Mouse (Mus musculus) MEL (cell line): ENCODE measurements around the gene Ctsw. TPM values are rescaled to one million over a fixed set of nuclear protein-coding genes. Genes with fewer than 3 reads are reported as not detected.

Experiments used
- DNase-seq: peaks from one replicate; pipeline ENCODE4 v3.0.0; 2011; ENCODE audit warnings: low read depth, low spot score
- H3K27ac ChIP-seq: 2 replicates; pipeline ENCODE4 v1.5.1; 2012; ENCODE audit warnings: low read depth, mild to moderate bottlenecking, control low read depth, low read length, moderate library complexity; ENCODE audit not compliant: control insufficient read depth
- H3K27me3 ChIP-seq, 2 experiments: fragments of 150-350 bp in 1 of 2; sonication (generic) in 1 of 2; 2 replicates each; pipeline ENCODE4 v1.6.1; 2012; ENCODE audit warnings: low read length in 2 of 2, mild to moderate bottlenecking in 2 of 2, improper control_type of control experiment in 1 of 2, moderate library complexity in 1 of 2; ENCODE audit not compliant: insufficient read depth in 2 of 2, control insufficient read depth in 1 of 2
- H3K36me3 ChIP-seq, 2 experiments: 2 replicates each; pipeline ENCODE4 v1.6.1; 2012 to 2014; ENCODE audit warnings: low read length in 2 of 2, improper control_type of control experiment in 1 of 2, inconsistent platforms in 1 of 2, mild to moderate bottlenecking in 1 of 2; ENCODE audit not compliant: insufficient read depth in 2 of 2, control insufficient read depth in 1 of 2
- H3K4me1 ChIP-seq, 2 experiments: fragments of 150-350 bp in 1 of 2; sonication (generic) in 1 of 2; 2 replicates each; pipeline ENCODE4 v1.6.1; 2012; ENCODE audit warnings: low read length in 2 of 2, improper control_type of control experiment in 1 of 2, mild to moderate bottlenecking in 1 of 2; ENCODE audit not compliant: insufficient read depth in 2 of 2, control insufficient read depth in 1 of 2
- H3K4me3 ChIP-seq, 2 experiments: fragments of 150-350 bp in 1 of 2; sonication (generic) in 1 of 2; 2 replicates each; pipeline ENCODE4 v1.5.1; 2012; ENCODE audit warnings: low read depth in 2 of 2, low read length in 2 of 2, mild to moderate bottlenecking in 2 of 2, moderate library complexity in 2 of 2, control low read depth in 1 of 2, improper control_type of control experiment in 1 of 2; ENCODE audit not compliant: control insufficient read depth in 1 of 2, insufficient read depth in 1 of 2
- H3K79me2 ChIP-seq: 2 replicates; pipeline ENCODE4 v1.6.1; 2012; ENCODE audit warnings: mild to moderate bottlenecking, low read length, moderate library complexity; ENCODE audit not compliant: control insufficient read depth, poor library complexity, insufficient read depth
- H3K9ac ChIP-seq: 2 replicates; pipeline ENCODE4 v1.6.1; 2012; ENCODE audit warnings: low read depth, mild to moderate bottlenecking, control low read depth, low read length, moderate library complexity; ENCODE audit not compliant: control insufficient read depth, poor library complexity, severe bottlenecking
- H3K9me3 ChIP-seq: fragments of 150-350 bp; sonication (generic); replicated peaks from 2 replicates; pipeline ENCODE4 v1.6.1; 2012; ENCODE audit warnings: mild to moderate bottlenecking, low read length, improper control_type of control experiment, moderate library complexity; ENCODE audit not compliant: insufficient read depth
- CHD2 ChIP-seq: IDR thresholded peaks from 2 replicates; pipeline ENCODE4 v1.6.1; 2011; ENCODE audit warnings: low read length, improper control_type of control experiment
- CTCF ChIP-seq, 3 experiments: IDR thresholded peaks in 2 of 3; conservative IDR thresholded peaks in 1 of 3; 2 replicates each; pipeline ENCODE4 v1.5.1; 2011 to 2012; ENCODE audit warnings: low read length in 3 of 3, low read depth in 2 of 3, mild to moderate bottlenecking in 2 of 3, improper control_type of control experiment in 1 of 3, inconsistent platforms in 1 of 3, mixed read lengths in 1 of 3, moderate library complexity in 1 of 3; ENCODE audit not compliant: control insufficient read depth in 1 of 3, insufficient read depth in 1 of 3, poor library complexity in 1 of 3, severe bottlenecking in 1 of 3
- EP300 ChIP-seq, 2 experiments: IDR thresholded peaks; 2 replicates each; pipeline ENCODE4 v1.6.1; 2011; ENCODE audit warnings: improper control_type of control experiment in 2 of 2, low read length in 2 of 2, low read depth in 1 of 2, mild to moderate bottlenecking in 1 of 2
- ETS1 ChIP-seq: IDR thresholded peaks from 2 replicates; pipeline ENCODE4 v1.6.1; 2012; ENCODE audit warnings: low read depth, mild to moderate bottlenecking, inconsistent platforms, low read length, improper control_type of control experiment, moderate library complexity
- JUND ChIP-seq: IDR thresholded peaks from 2 replicates; pipeline ENCODE4 v1.6.1; 2011; ENCODE audit warnings: low read depth, mild to moderate bottlenecking, improper control_type of control experiment, low read length
- KAT2A ChIP-seq: conservative IDR thresholded peaks from 2 replicates; pipeline ENCODE4 v1.6.1; 2012; ENCODE audit warnings: low read depth, low read length, improper control_type of control experiment, inconsistent platforms
- MAFK ChIP-seq: IDR thresholded peaks from 2 replicates; pipeline ENCODE4 v1.6.1; 2011; ENCODE audit warnings: low read depth, mild to moderate bottlenecking, low read length, improper control_type of control experiment, borderline replicate concordance
- MEF2A ChIP-seq: IDR thresholded peaks from 2 replicates; pipeline ENCODE4 v1.6.1; 2014; ENCODE audit warnings: low read depth, mild to moderate bottlenecking, inconsistent platforms, low read length, improper control_type of control experiment; ENCODE audit not compliant: poor library complexity, insufficient replicate concordance, severe bottlenecking; ENCODE audit errors: extremely low read depth
- MXI1 ChIP-seq: IDR thresholded peaks from 2 replicates; pipeline ENCODE4 v1.6.1; 2011; ENCODE audit warnings: mild to moderate bottlenecking, low read depth, low read length, improper control_type of control experiment
- MYB ChIP-seq: IDR thresholded peaks from 2 replicates; pipeline ENCODE4 v1.6.1; 2011; ENCODE audit warnings: mild to moderate bottlenecking, low read depth, low read length, improper control_type of control experiment
- MYC ChIP-seq: IDR thresholded peaks from 2 replicates; pipeline ENCODE4 v1.6.1; 2011; ENCODE audit warnings: low read depth, mild to moderate bottlenecking, low read length, improper control_type of control experiment, moderate library complexity
- NRF1 ChIP-seq: IDR thresholded peaks from 2 replicates; pipeline ENCODE4 v1.6.1; 2014; ENCODE audit warnings: low read depth, mild to moderate bottlenecking, inconsistent platforms, low read length, improper control_type of control experiment, moderate library complexity; ENCODE audit not compliant: poor library complexity, insufficient read depth, severe bottlenecking
- POLR2A ChIP-seq, 2 experiments: IDR thresholded peaks; 2 replicates each; pipeline ENCODE4 v1.6.1; 2011 to 2012; ENCODE audit warnings: low read length in 2 of 2, mild to moderate bottlenecking in 2 of 2, control low read depth in 1 of 2, improper control_type of control experiment in 1 of 2, low read depth in 1 of 2, moderate library complexity in 1 of 2; ENCODE audit not compliant: control insufficient read depth in 1 of 2, insufficient read depth in 1 of 2, poor library complexity in 1 of 2
- POLR2AphosphoS2 ChIP-seq: IDR thresholded peaks from 2 replicates; pipeline ENCODE4 v1.6.1; 2011; ENCODE audit warnings: low read length, improper control_type of control experiment
- RAD21 ChIP-seq: IDR thresholded peaks from 2 replicates; pipeline ENCODE4 v1.6.1; 2011; ENCODE audit warnings: mild to moderate bottlenecking, low read depth, low read length, improper control_type of control experiment
- RCOR1 ChIP-seq: IDR thresholded peaks from 2 replicates; pipeline ENCODE4 v1.6.1; 2012; ENCODE audit warnings: low read depth, mild to moderate bottlenecking, inconsistent platforms, low read length, improper control_type of control experiment
- SIN3A ChIP-seq: IDR thresholded peaks from 2 replicates; pipeline ENCODE4 v1.6.1; 2012; ENCODE audit warnings: low read length, improper control_type of control experiment, inconsistent platforms
- SMC3 ChIP-seq: IDR thresholded peaks from 2 replicates; pipeline ENCODE4 v1.6.1; 2011; ENCODE audit warnings: low read depth, low read length, improper control_type of control experiment
- TAL1 ChIP-seq: IDR thresholded peaks from 2 replicates; pipeline ENCODE4 v1.6.1; 2012; ENCODE audit warnings: mild to moderate bottlenecking, inconsistent platforms, low read length, moderate library complexity, mixed read lengths
- USF1 ChIP-seq: IDR thresholded peaks from 2 replicates; pipeline ENCODE4 v1.6.1; 2014; ENCODE audit warnings: low read depth, mild to moderate bottlenecking, inconsistent platforms, low read length, improper control_type of control experiment, moderate library complexity
- ZKSCAN1 ChIP-seq: IDR thresholded peaks from 2 replicates; pipeline ENCODE4 v1.6.1; 2012; ENCODE audit warnings: low read depth, mild to moderate bottlenecking, inconsistent platforms, low read length, improper control_type of control experiment, moderate library complexity
- polyA plus RNA-seq, 2 experiments: library from polyadenylated mRNA; stranded (reverse) in 1 of 2; unstranded in 1 of 2; fragments of >175 nt in 1 of 2; fragments of >200 nt in 1 of 2; gene quantifications; 2 replicates each; pipeline versions ENCODE4 v1.2.1 to v1.2.4; 2012; ENCODE audit warnings: low replicate concordance in 2 of 2, low read depth in 1 of 2; ENCODE audit not compliant: insufficient read length in 2 of 2, insufficient read depth in 1 of 2, missing spikeins in 1 of 2
- total RNA-seq: library from RNA; depleted of rRNA; stranded (reverse); fragments of 300-350 nt; gene quantifications from 2 replicates; pipeline ENCODE4 v1.2.3, GENCODE M21; 2012

Ctsw gene
- total and polyA plus RNA-seq, 3 experiments, result 0.15 to 0.39 TPM; not detected in 1

- Histone ChIP-seq H3K27ac (no peak overlapping the region), H3K4me3 (no peak overlapping the region), H3K79me2 (peaks cover 14% of the 10 kb centered on the region), H3K27me3 (no peaks in the 10 kb centered on the region), H3K9me3 (no peaks in the 10 kb centered on the region), H3K9ac (no peak overlapping the region), H3K36me3 (peaks cover 0 to 9% of the 10 kb centered on the region in 2 experiments; a peak in 2 of 4 replicates), H3K4me1 (peaks cover 5 to 23% of the 10 kb centered on the region in 2 experiments)
- no peak for TF ChIP-seq POLR2AphosphoS2
- TF ChIP-seq RCOR1, result no peak
- no peak for TF ChIP-seq RAD21
- TF ChIP-seq ETS1, result no peak
- TF ChIP-seq SIN3A, result no peak
- no peak for TF ChIP-seq CHD2
- no peak for TF ChIP-seq MYC
- no peak for TF ChIP-seq JUND
- no peak for TF ChIP-seq MEF2A
- TF ChIP-seq USF1, result no peak
- no peak for DNase-seq
Measured at GRCm38 (mm10) chr19:5429806-5430205, 38.5 kb downstream of the Ctsw start.

GRCm38 (mm10) chr19:5429219-5429618 is 39.1 kb downstream of the Ctsw start:
- Histone ChIP-seq H3K4me1 (peaks cover 5 to 21% of the 10 kb centered on the region in 2 experiments), H3K79me2 (peaks cover 17% of the 10 kb centered on the region), H3K27ac (no peak overlapping the region), H3K4me3 (no peak overlapping the region), H3K9me3 (no peaks in the 10 kb centered on the region), H3K36me3 (peaks cover 0 to 9% of the 10 kb centered on the region in 2 experiments; a peak in 2 of 4 replicates), H3K27me3 (no peaks in the 10 kb centered on the region), H3K9ac (no peak overlapping the region)
- TF ChIP-seq ZKSCAN1, result no peak
- TF ChIP-seq CHD2, result no peak
- no peak for TF ChIP-seq MAFK
- TF ChIP-seq TAL1, result no peak
- TF ChIP-seq SIN3A, result no peak
- no peak for TF ChIP-seq MXI1
- no peak for TF ChIP-seq SMC3
- TF ChIP-seq POLR2A (IDR thresholded peaks at IDR 0.05; ENCODE audit: control insufficient read depth in 1 of 2, insufficient read depth in 1 of 2, low read depth in 1 of 2, low read length in 2 of 2, poor library complexity in 1 of 2), result no peak
- no peak for TF ChIP-seq USF1
- TF ChIP-seq ETS1, result no peak
- TF ChIP-seq CTCF (IDR thresholded peaks at IDR 0.05 in 2 of 3, conservative IDR thresholded peaks at IDR 0.05 in 1 of 3; ENCODE audit: control insufficient read depth in 1 of 3, insufficient read depth in 1 of 3, low read depth in 2 of 3, low read length in 3 of 3, poor library complexity in 1 of 3, severe bottlenecking in 1 of 3), result no peak
- no peak for TF ChIP-seq KAT2A
- TF ChIP-seq EP300 (IDR thresholded peaks at IDR 0.05; ENCODE audit: low read depth in 1 of 2, low read length in 2 of 2), result no peak
- no peak for TF ChIP-seq JUND
- no peak for TF ChIP-seq NRF1
- TF ChIP-seq POLR2AphosphoS2, result no peak
- TF ChIP-seq MYB, result no peak
- no peak for DNase-seq
